Mouse (Mus musculus) embryonic facial prominence, embryonic 14.5 days (tissue): ENCODE results near the gene Ltc4s. TPM values are rescaled to one million over a fixed set of nuclear protein-coding genes. Genes with fewer than 3 reads are reported as not detected.

ENCODE experiments used
- ATAC-seq: fragments of 200-750 bp; cut with Nextera tagmentation; 2 replicates; pipeline ENCODE4 v1.8.0; 2017; ENCODE audit warnings: low read depth, moderate number of reproducible peaks, moderate TSS enrichment
- DNase-seq: peaks from one replicate; pipeline ENCODE4 v3.0.0-alpha.2; 2015; ENCODE audit warnings: low spot score
- H3K27ac ChIP-seq: fragments of 300-500 bp; sonication (generic); replicated peaks from 2 replicates; pipeline ENCODE4 v1.5.1; 2014; ENCODE audit warnings: low read depth, mild to moderate bottlenecking, low read length, moderate library complexity
- H3K27me3 ChIP-seq: fragments of 300-500 bp; sonication (generic); replicated peaks from 2 replicates; pipeline ENCODE4 v1.6.1; 2014; ENCODE audit warnings: low read length; ENCODE audit not compliant: control insufficient read depth, insufficient read depth
- H3K36me3 ChIP-seq: fragments of 300-500 bp; sonication (generic); 2 replicates; pipeline ENCODE4 v1.6.1; 2014; ENCODE audit warnings: low read length, mixed read lengths; ENCODE audit not compliant: control insufficient read depth, insufficient read depth
- H3K4me1 ChIP-seq: fragments of 300-500 bp; sonication (generic); 2 replicates; pipeline ENCODE4 v1.6.1; 2014; ENCODE audit warnings: antibody characterized with exemption, low read length; ENCODE audit not compliant: control insufficient read depth, insufficient read depth
- H3K4me2 ChIP-seq: fragments of 300-500 bp; sonication (generic); 2 replicates; pipeline ENCODE4 v1.6.1; 2014; ENCODE audit warnings: low read depth, mild to moderate bottlenecking, low read length, moderate library complexity, mixed read lengths
- H3K4me3 ChIP-seq: fragments of 300-500 bp; sonication (generic); 2 replicates; pipeline ENCODE4 v1.5.1; 2014; ENCODE audit warnings: low read depth, mild to moderate bottlenecking, low read length
- H3K9ac ChIP-seq: fragments of 300-500 bp; sonication (generic); 2 replicates; pipeline ENCODE4 v1.6.1; 2014; ENCODE audit warnings: low read depth, mild to moderate bottlenecking, low read length, moderate library complexity, mixed read lengths
- H3K9me3 ChIP-seq: fragments of 300-500 bp; sonication (generic); 2 replicates; pipeline ENCODE4 v1.6.1; 2016; ENCODE audit warnings: low read length; ENCODE audit not compliant: control insufficient read depth
- WGBS: fragments of 180-500 bp; shearing (Covaris S2); extraction: QIAGEN DNeasy Blood & Tissue Kit; methylation state at CpG from one replicate; pipeline ENCODE4 v1.1.7; 2014; 5-methylcytosine and 5-hydroxymethylcytosine counted together
- polyA plus RNA-seq: library from polyadenylated mRNA; unstranded; fragments of >200 nt; fragmentation: Nextera tagmentation; extraction: Ambion mirVana; gene quantifications from 2 replicates; pipeline ENCODE4 v1.2.1, GENCODE M21; 2014

The Ltc4s gene
- polyA plus RNA-seq, 1 experiment from 2014 or later: 5.2 TPM

- WGBS: 87% methylated on average over 2 of the region's 2 CpGs
- no peak for ATAC-seq
- Histone ChIP-seq H3K4me2 (no peak overlapping the region), H3K4me3 (no peak overlapping the region), H3K4me1 (0 out of 2 replicates have a peak, but pooled peaks cover 4% of the 10 kb centered on the region), H3K36me3 (peaks cover 10% of the 10 kb centered on the region; the same call in 1 of the 2 replicates), H3K27me3 (no peaks in the 10 kb centered on the region), H3K27ac (no peak overlapping the region), H3K9ac (no peak overlapping the region), H3K9me3 (no peaks in the 10 kb centered on the region)
- DNase-seq: no peak
Observed at GRCm38 (mm10) chr11:50275077-50275476, 36.7 kb upstream of the Ltc4s start.

GRCm38 (mm10) chr11:50272819-50273218, 34.4 kb upstream of the Ltc4s start:
- no peak overlapping the region for H3K4me2 ChIP-seq
- peaks cover 9% of the 10 kb centered on the region; the same call in 1 of the 2 replicates for H3K36me3 ChIP-seq
- H3K27ac ChIP-seq: no peak overlapping the region
- WGBS: 79% methylated on average over 2 of the region's 2 CpGs
- no peak for ATAC-seq
- no peak overlapping the region for H3K4me3 ChIP-seq
- H3K4me1 ChIP-seq: 0 out of 2 replicates have a peak, but pooled peaks cover 4% of the 10 kb centered on the region
- H3K9ac ChIP-seq: no peak overlapping the region
- DNase-seq: no peak
- H3K27me3 ChIP-seq: no peaks in the 10 kb centered on the region
- no peaks in the 10 kb centered on the region for H3K9me3 ChIP-seq

- no peaks in the 10 kb centered on the region for H3K9me3 ChIP-seq
- no peak overlapping the region for H3K27ac ChIP-seq
- H3K9ac ChIP-seq: no peak overlapping the region
- no peaks in the 10 kb centered on the region for H3K27me3 ChIP-seq
- H3K36me3 ChIP-seq: peaks cover 23% of the 10 kb centered on the region
- no peak overlapping the region for H3K4me2 ChIP-seq
- DNase-seq (no peak), ATAC-seq (no peak)
- H3K4me3 ChIP-seq: no peak overlapping the region
- H3K4me1 ChIP-seq: no peaks in the 10 kb centered on the region
- 90% methylated on average over 1 of the region's 1 CpGs for WGBS
Observed at GRCm38 (mm10) chr11:50269885-50270284, 31.5 kb upstream of the Ltc4s start.

GRCm38 (mm10) chr11:50269163-50269562, 30.7 kb upstream of the Ltc4s start:
- no peak overlapping the region for H3K9ac ChIP-seq
- DNase-seq (no peak), ATAC-seq (no peak)
- H3K27me3 ChIP-seq: no peaks in the 10 kb centered on the region
- peaks cover 31% of the 10 kb centered on the region for H3K36me3 ChIP-seq
- no peaks in the 10 kb centered on the region for H3K4me1 ChIP-seq
- H3K27ac ChIP-seq: no peak overlapping the region
- H3K4me3 ChIP-seq: no peak overlapping the region
- WGBS: 88% methylated on average over 2 of the region's 2 CpGs
- no peak overlapping the region for H3K4me2 ChIP-seq
- H3K9me3 ChIP-seq: no peaks in the 10 kb centered on the region

- no peak overlapping the region for H3K9ac ChIP-seq
- H3K9me3 ChIP-seq: no peaks in the 10 kb centered on the region
- DNase-seq: no peak
- H3K4me1 ChIP-seq: no peaks in the 10 kb centered on the region
- H3K4me3 ChIP-seq: no peak overlapping the region
- H3K27me3 ChIP-seq: no peaks in the 10 kb centered on the region
- no peak overlapping the region for H3K27ac ChIP-seq
- no peak for ATAC-seq
- H3K36me3 ChIP-seq: peaks cover 49% of the 10 kb centered on the region
- H3K4me2 ChIP-seq: no peak overlapping the region
- WGBS: 86% methylated on average over 3 of the region's 3 CpGs
Observed at GRCm38 (mm10) chr11:50266997-50267396, 28.6 kb upstream of the Ltc4s start.

GRCm38 (mm10) chr11:50265931-50266330, 27.5 kb upstream of the Ltc4s start:
- Histone ChIP-seq H3K36me3 (peaks cover 59% of the 10 kb centered on the region), H3K4me2 (no peak overlapping the region), H3K27ac (no peak overlapping the region), H3K4me1 (no peaks in the 10 kb centered on the region), H3K9ac (no peak overlapping the region), H3K4me3 (no peak overlapping the region), H3K27me3 (no peaks in the 10 kb centered on the region), H3K9me3 (no peaks in the 10 kb centered on the region)
- DNase-seq (no peak), ATAC-seq (no peak)
- 87% methylated on average over 7 of the region's 8 CpGs for WGBS

- H3K36me3 ChIP-seq: peaks cover 86% of the 10 kb centered on the region
- no peak overlapping the region for H3K9ac ChIP-seq
- 93% methylated on average over 3 of the region's 3 CpGs for WGBS
- ATAC-seq (no peak), DNase-seq (no peak)
- H3K27me3 ChIP-seq: no peaks in the 10 kb centered on the region
- no peak overlapping the region for H3K4me2 ChIP-seq
- H3K4me1 ChIP-seq: no peaks in the 10 kb centered on the region
- no peak overlapping the region for H3K27ac ChIP-seq
- H3K4me3 ChIP-seq: no peak overlapping the region
- H3K9me3 ChIP-seq: no peaks in the 10 kb centered on the region
Observed at GRCm38 (mm10) chr11:50263198-50263597, 24.8 kb upstream of the Ltc4s start.

GRCm38 (mm10) chr11:50262020-50262419, 23.6 kb upstream of the Ltc4s start:
- Histone ChIP-seq H3K27me3 (no peaks in the 10 kb centered on the region), H3K9me3 (no peaks in the 10 kb centered on the region), H3K9ac (no peak overlapping the region), H3K4me1 (no peaks in the 10 kb centered on the region), H3K36me3 (peaks cover 95% of the 10 kb centered on the region), H3K4me3 (no peak overlapping the region), H3K4me2 (no peak overlapping the region), H3K27ac (no peak overlapping the region)
- no peak for ATAC-seq
- WGBS: 97% methylated on average over 4 of the region's 4 CpGs
- no peak for DNase-seq

GRCm38 (mm10) chr11:50258310-50258709, 19.9 kb upstream of the Ltc4s start:
- Histone ChIP-seq H3K36me3 (peaks cover 74% of the 10 kb centered on the region), H3K4me1 (no peaks in the 10 kb centered on the region), H3K27me3 (no peaks in the 10 kb centered on the region), H3K4me3 (no peak overlapping the region), H3K4me2 (no peak overlapping the region), H3K27ac (no peak overlapping the region), H3K9me3 (no peaks in the 10 kb centered on the region), H3K9ac (no peak overlapping the region)
- ATAC-seq (no peak), DNase-seq (no peak)
- WGBS: 72% methylated on average over 7 of the region's 7 CpGs
